Mouse (Mus musculus) kidney, postnatal 25 days (tissue): Measurements from ENCODE around the gene Lce3a.

Experiments used
- DNase-seq, 2 experiments: peaks; one replicate each; pipeline ENCODE4 v3.0.0; 2021; ENCODE audit warnings: mixed read lengths in 2 of 2

The Lce3a gene

DNA sequence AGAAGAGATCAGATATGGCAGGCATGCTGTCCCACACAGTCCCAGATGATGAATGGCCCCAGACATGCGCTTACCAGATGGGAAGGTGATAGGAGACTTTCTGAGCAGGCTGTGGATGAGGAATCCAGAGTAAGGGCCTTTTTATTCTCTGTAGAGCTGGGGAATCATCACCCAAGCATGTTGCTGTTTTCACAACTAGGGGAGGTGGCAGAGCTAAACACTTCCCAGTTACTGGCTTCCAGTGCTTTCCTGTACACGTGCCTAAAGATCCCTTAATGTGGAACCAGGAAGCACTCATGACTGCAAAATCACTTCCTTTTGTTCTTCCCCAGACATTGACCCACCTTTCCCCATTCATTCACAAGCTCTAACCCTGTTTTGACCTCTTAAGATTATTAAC, at the start of gene Lce3a:
Lce3a (minus strand) TSS at position 101 of the 400 bp plus-strand sequence.
- DNase-seq = no peak

- no peak for DNase-seq
Observed at GRCm38 (mm10) chr3:92966761-92967160, 40.7 kb upstream of the Lce3a start, which contains the start of gene Lce3e. Lce3e (plus strand) TSS chr3:92967061.

DNA sequence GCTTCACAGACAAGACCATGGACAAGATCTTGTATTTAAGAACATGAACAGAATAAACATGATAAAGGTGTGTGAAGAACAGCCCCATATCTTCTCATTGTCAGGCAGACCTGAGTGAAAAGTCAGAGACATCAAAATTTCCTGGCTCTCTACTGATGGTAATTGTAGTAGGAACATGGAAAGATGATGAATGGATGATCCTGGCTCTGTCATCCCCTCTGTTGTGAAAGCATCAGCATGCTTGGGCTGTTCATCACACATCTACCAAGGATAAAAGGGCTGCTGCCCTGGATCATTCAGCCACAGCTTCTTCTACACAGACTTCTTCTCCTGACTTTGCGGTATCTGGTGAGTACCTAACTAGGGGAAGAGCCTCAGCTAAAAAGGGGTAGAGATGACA, 31.1 kb upstream of the Lce3a start, which contains the start of gene Lce3d:
Lce3d (plus strand) TSS at position 301 of the 400 bp plus-strand sequence.
- DNase-seq = no peak

GRCm38 (mm10) chr3:92944186-92944585, 18.2 kb upstream of the Lce3a start, which contains the start of gene Lce3c:
Lce3c (plus strand) TSS chr3:92944486.
- no peak for DNase-seq

GRCm38 (mm10) chr3:92932679-92933078, 6.6 kb upstream of the Lce3a start, which contains the start of gene Lce3b:
Lce3b (plus strand) TSS chr3:92932979.
- DNase-seq = no peak

DNA sequence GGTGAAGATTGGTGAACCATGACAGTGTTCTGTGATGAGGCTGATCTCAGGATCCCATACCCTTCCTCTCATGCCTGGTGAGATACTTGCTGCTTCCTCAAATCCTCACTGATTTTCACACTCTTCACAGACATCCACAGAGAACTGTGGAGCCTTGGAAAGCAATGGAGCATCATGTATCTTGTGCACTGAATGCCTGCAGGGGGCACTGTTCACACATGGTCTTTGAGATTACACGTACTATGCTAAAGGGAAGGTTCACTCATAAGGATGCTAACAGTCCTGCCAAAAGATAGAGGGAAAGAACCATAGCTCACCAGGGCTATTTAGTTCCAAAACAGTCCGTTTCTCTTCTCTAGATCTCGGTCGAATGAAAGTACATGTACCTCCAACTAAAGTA, 5.7 kb downstream of the Lce3a start:
- DNase-seq = peak in 1 of 2 experiments; percentile 24

- DNase-seq = peak in 1 of 2 experiments; percentile 40
Observed at GRCm38 (mm10) chr3:92907571-92907970, 18.5 kb downstream of the Lce3a start.

DNA sequence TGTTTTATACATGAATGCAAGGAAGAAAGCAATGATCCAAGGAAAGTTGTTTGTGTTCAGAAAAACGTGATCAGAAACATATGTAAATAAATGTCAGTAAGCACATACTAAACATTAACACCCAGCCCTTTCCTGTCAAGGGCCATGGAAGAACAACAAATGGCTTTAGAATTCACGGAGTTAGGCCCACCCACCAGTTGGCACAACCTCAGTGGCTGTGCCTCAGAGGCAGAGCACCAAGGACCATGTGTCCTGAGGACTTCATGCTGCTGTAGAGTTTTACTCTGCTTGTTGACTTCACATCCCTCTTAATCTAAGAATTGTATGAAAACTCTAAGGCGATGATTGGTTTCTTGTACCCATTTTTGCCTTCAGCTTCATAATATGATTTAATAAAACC, 20.8 kb downstream of the Lce3a start:
- DNase-seq = no peak

GRCm38 (mm10) chr3:92903640-92904039, 22.4 kb downstream of the Lce3a start:
- DNase-seq = no peak

DNA sequence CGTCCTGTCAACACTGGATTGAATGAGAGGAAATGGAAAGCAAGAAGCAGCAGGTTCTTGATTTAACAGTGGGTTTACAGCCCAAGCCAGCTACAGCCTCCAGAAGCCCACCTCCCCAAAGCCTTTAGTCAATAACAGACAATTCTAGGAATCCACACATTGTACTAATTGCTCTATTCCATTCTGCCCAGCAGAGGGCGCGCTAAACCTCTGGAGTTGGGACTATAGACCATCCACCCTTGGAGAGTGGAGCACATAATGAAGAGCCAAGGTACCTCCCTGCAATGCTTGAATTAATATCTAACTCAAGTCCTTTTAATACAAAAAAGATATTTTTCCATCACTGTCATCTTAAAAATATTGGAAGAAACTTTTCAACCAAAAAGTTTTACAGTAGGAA, 23.0 kb downstream of the Lce3a start:
- DNase-seq = peak; percentile 30 to 56

DNA sequence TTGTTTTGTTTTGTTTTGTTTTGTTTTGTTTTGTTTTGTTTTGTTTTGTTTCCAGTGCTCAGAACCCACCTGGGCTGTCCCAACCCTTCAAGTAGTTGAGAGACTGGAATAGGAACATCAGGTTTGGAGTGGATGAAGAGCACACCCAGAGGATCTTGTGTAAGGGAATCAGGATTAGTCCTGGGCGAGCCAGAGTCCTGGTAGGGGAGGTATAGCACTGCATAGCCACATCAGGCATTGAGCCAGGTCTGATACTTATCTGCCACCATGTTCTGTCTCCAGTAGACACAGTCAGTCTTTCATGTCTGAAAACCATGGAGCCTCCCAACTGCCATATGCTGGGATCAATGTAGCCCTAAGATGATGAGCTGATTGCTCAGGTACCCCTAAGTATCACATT, 31.5 kb downstream of the Lce3a start:
- no peak for DNase-seq

DNA sequence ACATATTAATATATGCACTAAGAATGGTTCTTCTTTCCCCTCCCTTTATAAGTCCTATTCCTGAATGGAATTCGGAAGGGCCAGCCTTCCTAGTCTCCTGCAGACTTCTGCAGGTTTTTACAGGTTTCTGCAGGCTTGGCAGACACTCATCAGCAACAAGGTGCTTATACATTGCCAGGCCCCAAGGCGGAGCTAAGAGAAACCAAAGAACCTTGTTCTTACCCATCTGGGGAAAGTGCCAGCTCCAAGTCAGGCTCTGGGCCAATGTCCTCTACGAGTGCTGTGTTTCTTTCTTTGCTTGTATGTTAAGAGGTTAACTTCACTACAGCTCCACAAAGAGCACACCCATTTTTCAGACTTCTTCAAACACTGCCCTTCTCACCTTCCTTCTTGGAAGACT, 32.0 kb downstream of the Lce3a start:
- peak; percentile 62 to 66 for DNase-seq
